Mouse (Mus musculus): ENCODE results near the gene Pemt. TPM values are rescaled to one million over a fixed set of nuclear protein-coding genes. Genes with fewer than 3 reads are reported as not detected.

Gene Pemt
- 2.8 TPM for polyA plus RNA-seq (2017; shearing (Covaris generic))

GRCm38 (mm10) chr11:60046058-60046735, at the start of gene Pemt:
Gene Pemt, minus strand, starts transcription at chr11:60046489.

GRCm38 (mm10) chr11:59964818-59965217, 81.5 kb downstream of the Pemt start, which contains the start of gene Rasd1:
Gene Rasd1, minus strand, starts transcription at chr11:59964944.

GRCm38 (mm10) chr11:59947752-59948400, 98.4 kb downstream of the Pemt start, which contains the start of gene Med9:
Gene Med9, plus strand, starts transcription at chr11:59948206.

Other genes with a start within 250 kb of the Pemt start
- 73.4 TPM for gene Flcn, start 236.5 kb downstream of the Pemt start, polyA plus RNA-seq (2017; shearing (Covaris generic))
- 12.9 TPM for gene Nt5m, start 207.0 kb downstream of the Pemt start, polyA plus RNA-seq (2017; shearing (Covaris generic))
- gene Cops3, start 206.7 kb downstream of the Pemt start, polyA plus RNA-seq (2017; shearing (Covaris generic)) = 112 TPM
- 7.4 TPM for gene Med9, start 98.3 kb downstream of the Pemt start, polyA plus RNA-seq (2017; shearing (Covaris generic))
- gene Rasd1, start 81.5 kb downstream of the Pemt start, polyA plus RNA-seq (2017; shearing (Covaris generic)) = not detected
- 9.9 TPM for gene Rai1, start 58.5 kb upstream of the Pemt start, polyA plus RNA-seq (2017; shearing (Covaris generic))
- gene Srebf1, start 176.1 kb upstream of the Pemt start, polyA plus RNA-seq (2017; shearing (Covaris generic)) = 67.7 TPM

Data from CD4-positive, CD25-positive, alpha-beta regulatory T cell, adult 9 weeks (primary cell).